Mouse (Mus musculus): ENCODE measurements around the gene Lrrc15. TPM values are rescaled to one million over a fixed set of nuclear protein-coding genes. Genes with fewer than 3 reads are reported as not detected.

Gene Lrrc15
- polyA plus RNA-seq, 1 experiment from 2014 or later = 0.89 TPM

- WGBS = 59% methylated on average over 7 of the region's 7 CpGs
- Histone ChIP-seq H3K4me3 (ENCODE audit: low read depth, low read length) (no peak overlapping the region), H3K9me3 (ENCODE audit: control insufficient read depth, low read length) (no peaks in the 10 kb centered on the region), H3K27ac (replicated peaks; ENCODE audit: low read depth, low read length) (no peak overlapping the region), H3K4me1 (ENCODE audit: control insufficient read depth, insufficient read depth, low read length) (peaks cover 10% of the 10 kb centered on the region), H3K9ac (ENCODE audit: low read length) (no peak overlapping the region), H3K27me3 (ENCODE audit: control insufficient read depth, insufficient read depth, low read length) (no peaks in the 10 kb centered on the region), H3K36me3 (ENCODE audit: control insufficient read depth, insufficient read depth, low read length) (no peaks in the 10 kb centered on the region), H3K4me2 (ENCODE audit: low read depth, severe bottlenecking) (no peak overlapping the region)
- DNase-seq (ENCODE audit: low spot score) (no peak), ATAC-seq (ENCODE audit: insufficient number of reproducible peaks, low FRiP score, low TSS enrichment, low read depth) (no peak)
Measured at GRCm38 (mm10) chr16:30227352-30227751, 55.7 kb downstream of the Lrrc15 start.

- WGBS = 57% methylated on average over 11 of the region's 13 CpGs
- no peaks in the 10 kb centered on the region for H3K27me3 ChIP-seq (ENCODE audit: control insufficient read depth, insufficient read depth, low read length)
- no peak overlapping the region for H3K4me2 ChIP-seq (ENCODE audit: low read depth, severe bottlenecking)
Measured at GRCm38 (mm10) chr16:30221161-30221782, 61.8 kb downstream of the Lrrc15 start.

More at GRCm38 (mm10) chr16:30221161-30221782, 61.8 kb downstream of the Lrrc15 start:
- Histone ChIP-seq H3K27ac (replicated peaks; ENCODE audit: low read depth, low read length) (no peak overlapping the region), H3K9me3 (ENCODE audit: control insufficient read depth, low read length) (no peaks in the 10 kb centered on the region), H3K36me3 (ENCODE audit: control insufficient read depth, insufficient read depth, low read length) (no peaks in the 10 kb centered on the region), H3K9ac (ENCODE audit: low read length) (no peak overlapping the region), H3K4me1 (ENCODE audit: control insufficient read depth, insufficient read depth, low read length) (peaks cover 7% of the 10 kb centered on the region; the same call in 1 of the 2 replicates), H3K4me3 (ENCODE audit: low read depth, low read length) (no peak overlapping the region)
- DNase-seq (ENCODE audit: low spot score) (no peak), ATAC-seq (ENCODE audit: insufficient number of reproducible peaks, low FRiP score, low TSS enrichment, low read depth) (no peak)

Other genes starting within 250 kb of the Lrrc15 start
- 71.0 and 71.8 TPM in 2 replicates for gene Hes1, start 218.9 kb downstream of the Lrrc15 start, polyA plus RNA-seq (2014; fragmentation: Nextera tagmentation; extraction: Ambion mirVana)
- not detected in 2 replicates for gene Cpn2, start 15.8 kb downstream of the Lrrc15 start, polyA plus RNA-seq (2014; fragmentation: Nextera tagmentation; extraction: Ambion mirVana)
- 1.5 and 2.8 TPM in 2 replicates for gene Gp5, start 27.5 kb upstream of the Lrrc15 start, polyA plus RNA-seq (2014; fragmentation: Nextera tagmentation; extraction: Ambion mirVana)
- gene Atp13a3, start 122.7 kb upstream of the Lrrc15 start, polyA plus RNA-seq (2014; fragmentation: Nextera tagmentation; extraction: Ambion mirVana) = 13.6 and 14.1 TPM in 2 replicates